Comparison of ENCODE assay signal across 21 mouse cellular contexts in the genomic region with DNA sequence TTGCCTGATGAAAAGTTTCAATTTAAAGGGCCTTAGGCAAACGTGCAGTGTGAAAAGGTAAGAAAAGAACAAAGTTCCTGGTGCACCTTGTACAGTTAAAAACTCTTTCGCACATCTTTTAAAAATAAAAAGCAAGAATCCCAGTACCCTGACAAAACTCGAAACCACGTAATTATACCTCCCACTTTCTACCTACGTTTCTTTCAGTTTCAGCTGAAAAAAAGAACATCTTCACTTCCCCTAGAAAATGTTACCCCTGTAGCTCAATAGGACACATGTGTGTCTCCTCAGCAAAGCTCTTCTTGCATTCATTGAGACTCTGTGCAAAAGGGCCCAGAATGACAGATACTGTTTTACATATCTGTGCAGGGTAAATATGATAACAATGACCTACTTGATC.
A peak's percentile ranks its signal among the peaks of the same experiment; 100 is the strongest.
DNase-seq lines count a peak whose midpoint lies in the region; TF ChIP-seq lines count a peak whose summit lies in the region.
"Had no signal": no experiment of that assay in that cellular context is flagged by ENCODE, and none has a peak within 500 bp of the region (broad histone marks: within the 10 kb centered on the region; RNA-seq: fewer than 3 reads in every experiment).

No protein-coding gene starts in this region.

- H3K27me3 ChIP-seq in CH12.LX (replicated peaks), result no peaks in the 10 kb centered on the region
- H3K27me3 ChIP-seq: embryonic facial prominence, embryonic 12.5 days; forebrain, embryonic 13.5 days; forebrain, embryonic 15.5 days had no signal

- peaks cover 12% of the 10 kb centered on the region for H3K9me3 ChIP-seq in CH12.LX (replicated peaks; ENCODE audit: low read length)
- H3K9me3 ChIP-seq: embryonic facial prominence, embryonic 10.5 days; embryonic facial prominence, embryonic 12.5 days; forebrain, embryonic 13.5 days; forebrain, embryonic 15.5 days had no signal

- no peak overlapping the region for H3K4me2 ChIP-seq in CH12.LX (ENCODE audit: insufficient read depth, low read depth, poor library complexity, severe bottlenecking)
- H3K4me2 ChIP-seq: embryonic facial prominence, embryonic 12.5 days; forebrain, embryonic 13.5 days; forebrain, embryonic 15.5 days had no signal

- H3K4me3 ChIP-seq in CH12.LX (replicated peaks in 1 of 3; ENCODE audit: low read depth in 2 of 3, low read length in 2 of 3, poor library complexity in 1 of 3), result no peak overlapping the region
- H3K4me3 ChIP-seq: embryonic facial prominence, embryonic 10.5 days; embryonic facial prominence, embryonic 12.5 days; forebrain, embryonic 13.5 days; forebrain, embryonic 15.5 days had no signal

- peak; percentile 77 for DNase-seq in A20 (ENCODE audit: low read depth, low spot score)
- DNase-seq in CH12.LX (ENCODE audit: extremely low read depth), result peak; percentile 37
- peak; percentile 13 for DNase-seq in induced T-regulatory cell, adult 2 months (ENCODE audit: low read depth)
- DNase-seq in telencephalon, adult 2 months (ENCODE audit: low read depth, low spot score), result peak; percentile 65
- no peak for DNase-seq in adrenal gland, adult (ENCODE audit: inconsistent age in 2 of 2, low spot score in 1 of 2)
- DNase-seq in gastrocnemius, adult 8-10 months (ENCODE audit: low spot score in 2 of 2), result no peak
- DNase-seq in cerebellum, adult 11-12 months, result no peak
- DNase-seq: adrenal gland, adult 8-10 months; adrenal gland, postnatal 14 days; adrenal gland, postnatal 36 days; B cell, adult 2 months; cerebellum, adult 11 months; cerebellum, adult 2 months; cerebellum, adult 9-10 months; cerebellum, postnatal 10 days; cerebellum, postnatal 25 days; forebrain, postnatal 0 days had no signal

- H3K9ac ChIP-seq in CH12.LX (ENCODE audit: insufficient read depth, low read depth), result no peak overlapping the region
- H3K9ac ChIP-seq: embryonic facial prominence, embryonic 12.5 days; forebrain, embryonic 13.5 days; forebrain, embryonic 15.5 days; forebrain, postnatal 0 days had no signal

- dilution Hi-C loops in CH12.LX (cut with MboI; ENCODE audit: extremely low pct_ligation_motif_present, extremely low pct_unique_long_range_greater_than_20kb, low sequenced_read_pairs), result no loop called here

- no peak overlapping the region for H3K27ac ChIP-seq in CH12.LX (ENCODE audit: insufficient read depth, low read depth)
- H3K27ac ChIP-seq: embryonic facial prominence, embryonic 10.5 days; embryonic facial prominence, embryonic 12.5 days; forebrain, embryonic 13.5 days; forebrain, embryonic 15.5 days had no signal

- no peaks in the 10 kb centered on the region for H3K36me3 ChIP-seq in CH12.LX (replicated peaks in 1 of 2; ENCODE audit: control insufficient read depth in 1 of 2, insufficient read depth in 1 of 2, low read length in 1 of 2)
- H3K36me3 ChIP-seq: embryonic facial prominence, embryonic 10.5 days; embryonic facial prominence, embryonic 12.5 days; forebrain, embryonic 15.5 days had no signal

- no peaks in the 10 kb centered on the region for H3K4me1 ChIP-seq in CH12.LX (ENCODE audit: control insufficient read depth in 1 of 2, insufficient read depth in 2 of 2)
- H3K4me1 ChIP-seq: embryonic facial prominence, embryonic 10.5 days; forebrain, embryonic 13.5 days; forebrain, embryonic 15.5 days had no signal

- no peak for TF ChIP-seq EP300 in CH12.LX (IDR thresholded peaks at IDR 0.05; ENCODE audit: low read length)

- no peak for TF ChIP-seq POLR2A in CH12.LX (IDR thresholded peaks at IDR 0.05; ENCODE audit: low read depth, low read length)

- no peak for TF ChIP-seq CTCF in CH12.LX (conservative IDR thresholded peaks at IDR 0.05 in 1 of 2, IDR thresholded peaks at IDR 0.05 in 1 of 2; ENCODE audit: low read depth in 2 of 2, low read length in 2 of 2)

- no peak for TF ChIP-seq RAD21 in CH12.LX (IDR thresholded peaks at IDR 0.05; ENCODE audit: low read depth, low read length)

- in situ Hi-C loops in CH12.LX (cut with MboI; ENCODE audit: low pct_ligation_motif_present, low pct_unique_long_range_greater_than_20kb, low sequenced_read_pairs), result no loop called here

- no peaks in the 10 kb centered on the region for H3K79me2 ChIP-seq in CH12.LX (replicated peaks; ENCODE audit: control insufficient read depth, extremely low read depth, insufficient read depth, poor library complexity, severe bottlenecking)

TF ChIP-seq in CH12.LX, 34 proteins besides CTCF, POLR2A, EP300 and RAD21:
- TF ChIP-seq E2F4 (IDR thresholded peaks at IDR 0.05; ENCODE audit: insufficient replicate concordance, low read depth, low read length) (no peak), ZC3H11A (IDR thresholded peaks at IDR 0.05; ENCODE audit: low read depth, low read length) (no peak), GABPA (IDR thresholded peaks at IDR 0.05; ENCODE audit: insufficient replicate concordance, low read depth, low read length) (no peak), MAFK (IDR thresholded peaks at IDR 0.05; ENCODE audit: insufficient replicate concordance, low read length) (no peak), CHD1 (IDR thresholded peaks at IDR 0.05; ENCODE audit: low read depth, low read length) (no peak), PAX5 (IDR thresholded peaks at IDR 0.05; ENCODE audit: low read length) (no peak), ETS1 (conservative IDR thresholded peaks at IDR 0.05; ENCODE audit: low read depth, low read length) (no peak), SMC3 (IDR thresholded peaks at IDR 0.05; ENCODE audit: low read depth, low read length) (no peak), KAT2A (IDR thresholded peaks at IDR 0.05; ENCODE audit: insufficient replicate concordance, low read length) (no peak), MYC (IDR thresholded peaks at IDR 0.05; ENCODE audit: low read depth, low read length) (no peak), ZMIZ1 (IDR thresholded peaks at IDR 0.05; ENCODE audit: low read depth, low read length) (no peak), ELF1 (IDR thresholded peaks at IDR 0.05; ENCODE audit: low read depth, low read length) (no peak), USF2 (conservative IDR thresholded peaks at IDR 0.05; ENCODE audit: low read depth, low read length) (no peak), SIN3A (IDR thresholded peaks at IDR 0.05; ENCODE audit: low read length) (no peak), ZNF384 (IDR thresholded peaks at IDR 0.05; ENCODE audit: low read depth, low read length) (no peak), ZKSCAN1 (IDR thresholded peaks at IDR 0.05; ENCODE audit: borderline replicate concordance, low read depth, low read length) (no peak), RCOR1 (conservative IDR thresholded peaks at IDR 0.05; ENCODE audit: low read depth, low read length) (no peak), TCF12 (IDR thresholded peaks at IDR 0.05; ENCODE audit: low read depth, low read length) (no peak), MAX (IDR thresholded peaks at IDR 0.05; ENCODE audit: low read length) (no peak), USF1 (IDR thresholded peaks at IDR 0.05; ENCODE audit: low read depth, low read length) (no peak)

Comparison
In these comparisons a context has a peak if more than half of its experiments do, and no peak if none do; other contexts are left out.
1. DNase-seq: peak in A20 (single experiment), CH12.LX (single experiment), induced T-regulatory cell, adult 2 months (single experiment) and telencephalon, adult 2 months (single experiment); none in adrenal gland, adult (0 of 2), gastrocnemius, adult 8-10 months (0 of 2) and cerebellum, adult 11-12 months (single experiment).